Mouse (Mus musculus): Measurements from ENCODE around the gene Ergic2. TPM values are rescaled to one million over a fixed set of nuclear protein-coding genes. Genes with fewer than 3 reads are reported as not detected.
"Not testable (repeated sequence)": the region's sequence is repeated elsewhere in the genome, so short reads cannot be mapped to it uniquely, and the experiment has no call there.

Gene Ergic2
- total RNA-seq, 2 experiments from 2014 or later = 46.3 to 63.5 TPM

DNA sequence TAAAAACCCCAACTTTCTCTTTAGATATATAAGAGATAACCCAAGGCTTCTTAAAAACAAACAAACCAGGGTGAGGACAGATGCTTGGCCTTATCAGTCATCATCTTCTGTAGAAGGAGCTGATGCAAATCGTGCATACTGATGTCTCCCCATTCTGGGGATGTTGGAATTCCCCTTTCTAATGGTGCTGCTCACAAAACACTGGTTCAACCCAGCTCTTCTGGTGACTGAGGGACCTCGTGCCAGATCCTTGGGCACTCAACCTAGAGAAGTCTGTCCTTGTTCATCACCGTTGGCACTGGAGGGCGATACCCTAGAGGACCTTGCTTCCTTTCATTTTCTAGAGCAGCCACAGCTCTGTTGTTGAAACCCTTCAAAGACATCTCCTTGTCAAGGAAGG lies 4.6 kb upstream of the Ergic2 start:
- intact Hi-C loops (cut with DNase I) = loop anchor here (10.0 kb wide), 1 partner anchor 698 kb away; no protein-coding TSS in a partner anchor

DNA sequence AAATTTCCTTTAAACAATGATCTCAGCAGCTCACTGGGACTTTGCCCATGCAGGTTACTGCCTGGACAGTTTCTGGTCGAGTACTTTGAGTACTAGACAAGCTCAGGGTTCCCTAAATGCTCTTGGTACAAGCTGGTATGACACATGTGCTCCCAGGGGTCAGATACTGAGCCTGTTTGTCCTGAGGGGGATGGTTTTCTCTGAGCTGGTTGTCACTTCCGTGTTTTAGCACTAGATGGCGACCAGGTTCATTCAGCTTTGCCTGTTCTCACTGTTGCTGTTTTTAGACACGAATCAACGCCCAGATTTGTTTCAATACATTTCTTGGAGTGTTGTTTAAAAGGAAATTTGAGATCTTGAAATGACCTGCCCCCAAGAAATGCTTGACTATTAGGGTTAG lies 2.6 kb upstream of the Ergic2 start:
- intact Hi-C loops (cut with DNase I) = loop anchor here (5.0 to 10.0 kb wide), 2 partner anchors 700 to 1093 kb away; partner anchors contain the start of gene Resf1

More for the DNA sequence above, 4.6 kb upstream of the Ergic2 start:
- no peak for DNase-seq

DNA sequence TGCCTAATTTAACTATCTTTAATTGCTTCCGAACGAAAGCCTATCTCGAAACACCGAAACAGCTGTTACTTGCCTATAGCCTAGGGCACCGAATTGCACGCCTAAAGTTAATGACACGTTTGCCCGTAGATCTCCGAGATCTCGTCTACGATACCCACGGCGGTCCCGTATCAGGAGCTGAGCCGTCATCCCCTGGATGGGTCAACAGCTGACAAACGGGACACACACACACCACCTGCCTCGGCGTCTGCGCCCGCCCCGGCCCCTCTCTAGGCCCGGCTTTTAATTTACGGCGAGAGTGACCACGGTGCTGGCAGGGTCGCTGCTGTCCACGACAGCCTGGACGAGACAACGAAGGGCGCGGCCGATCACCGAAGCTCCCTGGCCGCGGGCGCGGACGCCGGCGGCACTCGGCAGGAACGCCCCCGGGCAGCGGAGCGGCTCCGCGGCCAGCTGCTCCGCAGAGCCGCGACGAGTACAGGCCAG lies 740 bp downstream of the Ergic2 start:
- DNase-seq = no peak
- intact Hi-C loops (cut with DNase I) = loop anchor here (5.0 to 10.0 kb wide), 2 partner anchors 703 to 1096 kb away; partner anchors contain the start of gene Resf1

More for the DNA sequence above, 2.6 kb upstream of the Ergic2 start:
- DNase-seq = peak; percentile 40 to 48

DNA sequence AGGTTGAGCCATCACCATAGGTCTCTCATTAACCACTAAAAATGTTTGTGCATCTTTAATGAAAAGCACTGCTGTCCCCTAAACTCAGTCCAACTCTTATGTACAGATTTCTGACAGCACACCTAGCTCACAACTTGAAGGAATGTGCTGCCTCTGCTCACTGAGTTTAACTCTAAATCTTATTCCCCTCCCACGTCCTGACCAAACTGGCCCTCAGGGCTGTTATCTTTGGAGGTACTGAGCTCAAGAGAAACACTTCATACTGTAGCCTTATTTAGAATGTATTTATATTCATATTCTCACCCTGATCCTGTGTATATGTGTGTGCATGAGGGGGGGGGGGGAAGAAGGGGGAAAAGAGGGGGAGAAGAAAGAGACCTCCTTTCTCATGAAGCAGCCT lies 4.7 kb downstream of the Ergic2 start:
- intact Hi-C loops (cut with DNase I) = no loop called here
- no peak for DNase-seq

DNA sequence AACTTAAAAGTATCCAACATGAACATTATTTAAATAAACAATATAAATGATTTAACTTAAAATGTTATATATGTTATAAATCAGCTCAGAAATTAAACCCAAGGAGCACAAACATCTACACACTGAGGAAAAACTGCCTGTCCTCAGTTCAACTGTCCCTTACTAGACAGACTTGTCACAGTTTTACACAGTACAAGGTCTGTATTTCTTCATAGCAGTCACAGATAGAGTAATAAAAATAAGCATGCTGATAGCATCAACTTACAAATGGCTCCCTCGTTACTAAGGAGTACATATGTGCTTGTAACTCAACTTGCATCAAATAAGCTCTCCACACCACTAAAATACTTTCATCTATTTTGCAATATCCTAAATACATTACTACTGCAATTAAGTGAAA lies 7.0 kb downstream of the Ergic2 start:
- intact Hi-C loops (cut with DNase I) = no loop called here
- DNase-seq = no peak

DNA sequence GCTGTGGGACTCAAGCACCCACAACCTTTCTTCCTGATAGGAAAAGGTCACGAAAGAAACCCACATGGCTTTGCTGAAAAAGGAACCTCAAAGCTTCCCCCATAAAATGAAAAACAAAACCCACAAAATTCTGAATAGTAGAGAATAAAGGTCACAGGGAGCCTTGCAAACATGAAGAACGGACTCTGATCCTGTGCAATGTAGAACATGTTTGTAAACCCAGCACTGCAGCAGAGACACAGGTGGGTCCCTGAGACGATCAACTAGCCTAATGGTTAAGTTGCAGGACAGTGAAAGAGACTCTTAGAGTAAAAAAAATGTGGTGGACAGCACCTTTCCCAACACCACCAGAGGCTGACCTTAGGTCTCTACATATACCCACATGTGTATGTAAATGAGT lies 12.4 kb downstream of the Ergic2 start:
- intact Hi-C loops (cut with DNase I) = no loop called here
- DNase-seq = no peak

DNA sequence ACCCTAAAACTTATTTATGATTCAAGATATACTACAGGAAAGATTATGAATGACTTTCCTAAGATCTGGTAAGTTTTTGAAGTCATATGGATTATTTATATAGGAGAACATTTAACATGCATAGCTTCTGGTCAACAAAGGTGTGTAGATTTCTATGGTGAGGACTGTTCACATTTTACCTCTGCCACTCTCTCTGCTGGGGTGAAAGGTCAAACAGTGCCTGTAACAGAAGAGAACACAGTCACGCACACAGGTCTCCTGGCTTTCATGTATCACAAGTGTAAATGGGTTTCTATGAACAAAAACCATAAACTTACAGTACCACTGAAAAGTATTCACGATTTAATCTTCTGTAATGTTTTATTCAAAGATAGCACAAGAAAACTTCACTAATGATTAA lies 13.0 kb downstream of the Ergic2 start:
- intact Hi-C loops (cut with DNase I) = no loop called here
- no peak for DNase-seq

DNA sequence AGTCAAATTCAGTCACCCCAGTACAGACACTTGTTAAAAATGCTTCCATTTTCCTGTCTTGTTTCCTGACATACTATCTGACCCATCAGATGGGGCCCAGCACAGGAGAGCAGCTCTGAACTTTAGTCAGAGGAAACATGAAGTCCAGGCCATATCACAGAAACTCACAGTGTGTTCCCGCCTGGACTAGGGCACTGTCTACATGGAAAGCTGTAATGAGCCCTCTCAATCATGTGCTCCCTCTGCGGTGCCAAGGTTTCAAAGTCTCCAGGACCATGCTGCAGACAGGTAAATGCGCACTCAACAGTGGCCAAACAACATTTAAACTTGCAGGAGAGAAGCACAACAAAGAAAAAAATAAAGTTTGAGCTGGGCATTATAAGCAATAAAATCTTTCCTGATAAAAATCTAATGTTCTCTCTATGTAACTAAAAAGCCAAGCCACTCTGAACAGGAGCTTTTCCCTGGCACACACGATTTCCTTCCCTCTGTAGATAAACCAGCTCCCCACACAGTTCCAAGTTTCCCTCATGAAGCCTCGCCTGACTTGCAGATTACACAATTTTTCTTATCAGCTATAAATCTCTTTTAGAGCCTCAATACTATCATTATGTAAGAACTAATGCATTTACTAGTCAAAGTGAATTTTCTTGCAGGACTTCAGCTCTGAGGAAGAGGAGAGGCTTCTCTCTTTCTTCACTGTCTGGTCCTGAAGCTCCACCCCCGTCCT lies 18.0 kb downstream of the Ergic2 start:
- intact Hi-C loops (cut with DNase I) = no loop called here

DNA sequence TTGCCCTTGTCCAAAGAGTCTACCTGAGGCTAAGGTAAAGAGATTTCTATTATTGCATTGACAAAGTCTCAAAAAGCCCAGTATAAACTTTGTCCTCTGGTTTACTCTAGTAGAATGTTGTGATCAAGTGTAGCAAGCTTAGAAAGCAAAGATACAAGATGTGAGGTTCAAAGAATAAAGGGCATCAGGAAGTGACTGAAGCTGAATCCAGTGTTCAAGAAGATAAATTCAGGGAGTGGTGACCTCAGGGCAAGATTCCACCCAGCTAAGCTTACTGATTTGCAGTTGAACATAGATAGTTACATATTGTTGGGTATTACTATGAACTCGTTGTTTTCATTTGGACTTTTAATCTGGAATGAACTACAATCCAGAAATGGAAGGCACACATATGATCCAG lies 26.5 kb downstream of the Ergic2 start:
- intact Hi-C loops (cut with DNase I) = no loop called here
- DNase-seq = no peak

More for the DNA sequence above, 18.0 kb downstream of the Ergic2 start:
- DNase-seq = no peak

DNA sequence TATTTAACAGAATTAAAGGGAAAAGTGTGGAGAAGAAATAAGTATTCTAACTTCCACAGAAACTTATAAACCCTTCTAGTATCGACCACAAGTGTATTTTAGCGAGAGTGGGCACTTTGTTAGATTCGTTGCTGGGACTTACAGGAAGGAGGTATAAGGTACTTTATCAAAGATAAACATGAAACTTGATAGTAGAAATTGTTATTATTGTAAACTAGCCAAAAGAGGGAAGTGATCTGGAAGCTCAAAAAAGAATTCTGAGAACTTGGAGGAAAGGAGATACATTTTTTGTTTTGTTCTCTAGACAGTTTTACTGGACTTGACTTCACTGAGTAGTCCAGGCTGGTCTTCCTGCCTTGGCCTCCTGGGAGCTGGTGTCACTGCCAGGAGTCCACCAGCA lies 39.3 kb downstream of the Ergic2 start:
- intact Hi-C loops (cut with DNase I) = no loop called here
- no peak for DNase-seq

DNA sequence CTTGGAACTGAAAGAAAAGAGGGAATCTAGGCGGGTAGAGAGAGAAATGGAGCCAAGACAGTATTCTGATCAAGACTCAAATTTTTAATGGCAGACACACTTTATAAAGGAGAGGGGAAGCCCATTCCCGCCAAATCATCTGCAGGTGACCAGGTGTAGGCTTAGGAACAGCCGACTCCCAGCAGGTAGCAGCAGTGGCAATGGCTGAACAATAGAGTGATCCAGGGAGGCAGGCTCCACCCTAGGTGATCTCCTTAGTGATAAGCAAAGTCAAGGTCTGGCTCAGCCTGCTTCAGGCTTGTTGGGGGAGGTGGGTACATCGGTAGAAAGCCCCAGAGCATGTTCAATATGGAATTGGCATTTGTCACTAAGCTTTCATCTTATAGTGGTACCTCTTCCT lies 59.9 kb downstream of the Ergic2 start:
- intact Hi-C loops (cut with DNase I); DNase-seq: not testable (repeated sequence)

DNA sequence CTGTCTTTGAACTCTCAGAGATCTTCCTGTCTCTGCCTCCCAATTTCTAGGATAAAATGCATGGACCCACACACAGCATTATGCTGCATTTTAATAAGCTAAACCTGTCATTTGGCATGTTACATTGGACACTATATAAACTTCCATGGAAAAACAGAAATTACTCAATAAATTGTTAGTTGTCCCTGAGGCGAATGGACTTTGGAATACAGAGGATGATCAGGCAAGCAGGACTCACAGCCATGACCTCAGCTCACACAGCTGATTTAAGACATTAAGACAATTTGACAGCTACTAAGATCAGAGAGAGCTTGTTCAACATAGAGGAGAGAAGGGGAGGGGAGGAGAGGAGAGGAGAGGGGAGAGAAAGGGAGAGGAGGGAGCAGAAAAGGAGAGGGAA lies 69.8 kb downstream of the Ergic2 start:
- intact Hi-C loops (cut with DNase I) = no loop called here
- DNase-seq = no peak

DNA sequence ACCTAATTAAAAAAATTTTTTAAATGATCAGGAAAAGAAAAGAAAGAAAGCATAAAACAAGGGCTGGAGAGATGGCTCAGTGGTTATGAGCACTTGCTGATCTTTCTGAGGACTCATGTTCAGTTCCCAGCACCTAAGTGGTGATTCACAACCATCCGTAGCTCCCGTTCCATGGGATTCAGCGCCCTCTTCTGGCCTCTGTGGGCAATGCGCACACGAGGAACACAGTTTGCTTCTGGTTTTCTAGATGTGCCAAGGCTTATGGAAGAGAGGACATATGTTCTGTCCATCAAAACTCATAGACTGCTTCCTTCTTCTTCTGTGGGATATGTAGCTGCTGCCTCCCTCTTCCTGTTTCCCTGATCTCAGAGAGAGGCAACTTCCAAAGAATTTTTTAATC lies 70.3 kb downstream of the Ergic2 start:
- intact Hi-C loops (cut with DNase I) = no loop called here
- DNase-seq = no peak

DNA sequence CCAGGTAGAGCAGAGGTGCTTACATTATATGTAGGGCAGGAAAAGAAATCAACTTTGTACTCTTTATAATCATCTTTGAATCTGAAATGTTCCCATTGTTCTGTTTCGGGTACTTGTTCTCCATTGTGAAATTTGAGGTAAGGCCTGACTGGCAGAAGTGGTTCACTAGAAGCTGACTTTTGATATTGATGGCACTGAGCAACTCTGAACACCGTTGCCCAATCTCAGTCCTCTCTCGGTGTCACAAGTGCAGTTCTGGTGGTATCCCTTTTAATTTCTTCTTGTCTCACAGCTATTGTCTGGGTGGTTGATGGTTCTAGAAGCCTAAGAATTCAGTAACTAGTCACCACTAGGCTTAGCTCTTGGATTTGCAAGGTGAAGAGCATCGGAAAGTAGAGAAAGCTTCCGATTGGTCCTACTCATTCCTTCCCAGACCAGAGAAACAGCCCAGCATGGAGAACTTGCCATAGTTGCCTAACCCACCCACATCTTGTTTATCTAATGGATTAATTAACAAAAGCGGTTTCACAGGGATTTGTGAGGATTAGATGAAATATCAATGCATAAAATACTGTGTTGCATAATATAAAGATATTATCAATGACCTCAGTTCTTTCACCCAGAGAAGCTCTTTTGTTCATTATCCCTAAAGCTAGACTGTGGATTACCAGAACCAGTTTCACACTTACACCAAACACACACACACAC lies 72.7 kb downstream of the Ergic2 start:
- intact Hi-C loops (cut with DNase I) = loop anchor here (5.0 kb wide), 1 partner anchor 137 kb away; no protein-coding TSS in a partner anchor
- no peak for DNase-seq

DNA sequence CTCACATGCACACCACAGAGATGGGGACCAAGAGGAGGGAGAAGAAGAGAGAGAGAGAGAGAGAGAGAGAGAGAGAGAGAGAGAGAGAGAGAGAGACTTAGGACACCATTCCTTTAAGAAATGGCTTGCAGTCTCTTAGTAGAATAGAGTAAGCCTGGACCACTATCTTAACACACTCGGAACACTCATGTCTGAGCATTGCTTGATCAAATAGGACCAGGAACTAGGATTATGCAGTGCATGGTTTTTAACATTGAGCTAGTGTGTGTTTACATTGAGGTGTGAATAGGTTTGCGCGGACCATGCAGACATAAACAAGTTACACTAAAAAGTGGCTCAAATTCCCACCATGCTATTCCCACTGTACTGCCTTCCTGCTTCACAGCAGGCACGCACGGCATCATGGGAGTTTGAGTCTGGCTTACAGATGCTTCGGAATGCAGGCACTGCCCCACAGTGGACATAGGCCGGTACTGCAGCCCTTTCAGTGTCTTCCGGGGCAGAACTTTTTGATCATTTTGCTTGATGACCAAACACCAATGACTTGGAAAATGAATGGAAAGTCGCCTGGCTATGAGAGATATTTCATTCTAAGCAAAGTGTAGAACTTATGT lies 76.3 kb downstream of the Ergic2 start:
- DNase-seq = peak; percentile 69 to 82
- intact Hi-C loops (cut with DNase I) = loop anchor here (5.0 kb wide), 1 partner anchor 134 kb away; no protein-coding TSS in a partner anchor

DNA sequence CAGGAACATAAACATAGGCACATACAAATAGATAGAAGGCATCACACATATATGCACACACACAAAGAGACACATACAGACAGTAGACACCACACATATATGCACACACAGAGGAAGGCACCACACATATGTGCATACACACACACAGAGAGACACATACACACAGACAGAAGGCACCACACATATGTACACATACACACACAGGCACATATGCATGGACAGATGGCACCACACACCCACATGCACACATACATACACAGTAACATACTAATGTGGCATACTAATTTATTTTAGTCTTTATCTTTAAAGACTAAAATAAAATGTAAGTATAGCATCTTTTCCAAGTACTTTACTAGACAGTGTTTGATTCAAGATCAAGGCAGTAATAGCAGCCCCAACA lies 78.6 kb downstream of the Ergic2 start:
- no peak for DNase-seq
- intact Hi-C loops (cut with DNase I) = no loop called here

DNA sequence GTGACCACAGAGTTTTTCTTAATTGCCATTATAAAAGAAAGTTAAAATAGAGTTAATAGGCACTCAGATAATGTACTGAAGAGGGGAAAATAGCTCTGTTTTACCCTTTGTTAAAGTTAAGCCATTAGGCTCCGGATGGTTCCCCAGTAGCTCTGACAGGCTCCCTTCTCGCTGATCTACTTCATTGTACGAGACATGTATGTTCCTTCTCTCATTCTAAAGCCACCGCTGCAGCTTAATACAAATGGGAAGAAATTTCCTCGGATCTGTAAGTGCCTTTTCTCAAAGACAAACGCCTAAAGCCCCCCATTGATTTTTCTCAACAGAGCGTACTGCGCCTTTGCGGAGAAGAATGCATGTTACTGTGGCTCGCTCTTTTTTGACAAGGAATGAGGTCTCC lies 79.9 kb downstream of the Ergic2 start:
- DNase-seq = no peak
- intact Hi-C loops (cut with DNase I) = no loop called here

Measured in heart, postnatal 14 days (tissue).